Mouse (Mus musculus) ES-E14 (cell line): ENCODE measurements around the gene Rps29. TPM values are rescaled to one million over a fixed set of nuclear protein-coding genes. Genes with fewer than 3 reads are reported as not detected.

Experiments
- DNase-seq: peaks from one replicate; pipeline ENCODE4 v3.0.0-alpha.2; 2013; ENCODE audit warnings: low read depth, low spot score
- H3K27ac ChIP-seq: 2 replicates; pipeline ENCODE4 v1.5.1; 2012; ENCODE audit warnings: low read depth, mild to moderate bottlenecking, low read length, moderate library complexity, mixed read lengths; ENCODE audit not compliant: poor library complexity, insufficient read depth, severe bottlenecking
- H3K36me3 ChIP-seq: 2 replicates; pipeline ENCODE4 v1.6.1; 2012; ENCODE audit warnings: mild to moderate bottlenecking, low read length, moderate library complexity, mixed read lengths; ENCODE audit not compliant: control insufficient read depth, poor library complexity, insufficient read depth, severe bottlenecking
- H3K4me1 ChIP-seq, 2 experiments: fragments of 150-350 bp in 1 of 2; sonication (generic) in 1 of 2; 2 replicates each; pipeline ENCODE4 v1.6.1; 2012; ENCODE audit warnings: low read length in 2 of 2, mild to moderate bottlenecking in 1 of 2, mixed read lengths in 1 of 2; ENCODE audit not compliant: control insufficient read depth in 2 of 2, insufficient read depth in 2 of 2, poor library complexity in 1 of 2
- H3K4me3 ChIP-seq, 2 experiments: fragments of 150-350 bp in 1 of 2; sonication (generic) in 1 of 2; 2 replicates each; pipeline ENCODE4 v1.5.1; 2012; ENCODE audit warnings: low read length in 2 of 2, low read depth in 1 of 2, mild to moderate bottlenecking in 1 of 2, mixed read lengths in 1 of 2; ENCODE audit not compliant: insufficient read depth in 1 of 2, poor library complexity in 1 of 2, severe bottlenecking in 1 of 2
- H3K9ac ChIP-seq: 2 replicates; pipeline ENCODE4 v1.6.1; 2012; ENCODE audit warnings: low read depth, mild to moderate bottlenecking, low read length, mixed read lengths; ENCODE audit not compliant: poor library complexity, insufficient read depth, severe bottlenecking
- H3K9me3 ChIP-seq: fragments of 150-350 bp; sonication (generic); 2 replicates; pipeline ENCODE4 v1.6.1; 2012; ENCODE audit warnings: low read depth, mild to moderate bottlenecking, low read length; ENCODE audit not compliant: control insufficient read depth, insufficient read depth
- CHD2 ChIP-seq: IDR thresholded peaks from 2 replicates; pipeline ENCODE4 v1.6.1; 2014; ENCODE audit warnings: mild to moderate bottlenecking, low read depth, low read length, inconsistent platforms
- HCFC1 ChIP-seq: IDR thresholded peaks from 2 replicates; pipeline ENCODE4 v1.6.1; 2012; ENCODE audit warnings: low read length, inconsistent platforms, borderline replicate concordance; ENCODE audit not compliant: insufficient read depth
- MAFK ChIP-seq: IDR thresholded peaks from 2 replicates; pipeline ENCODE4 v1.6.1; 2014; ENCODE audit warnings: mild to moderate bottlenecking, low read depth, low read length, inconsistent platforms; ENCODE audit not compliant: insufficient read depth
- ZC3H11A ChIP-seq: IDR thresholded peaks from 2 replicates; pipeline ENCODE4 v1.6.1; 2012; ENCODE audit warnings: low read depth, mild to moderate bottlenecking, inconsistent platforms, low read length, borderline replicate concordance
- ZNF384 ChIP-seq: IDR thresholded peaks from 2 replicates; pipeline ENCODE4 v1.6.1; 2012; ENCODE audit warnings: low read depth, low read length, inconsistent platforms
- in situ Hi-C, 2 experiments: fragments of 600-800 bp; cut with MboI; formaldehyde crosslinking; loops; one replicate each; pipeline ENCODE4 v1.15.1; 2025; ENCODE audit warnings: low sequenced_read_pairs in 2 of 2, inconsistent platforms in 1 of 2; ENCODE audit not compliant: unreplicated experiment in 2 of 2
- total RNA-seq: library from RNA; depleted of rRNA; stranded (reverse); fragments of 300-350 nt; gene quantifications from 2 replicates; pipeline ENCODE4 v1.2.3, GENCODE M21; 2012

Gene Rps29
- total RNA-seq, 1 experiment: 5,422 TPM

GRCm38 (mm10) chr12:69190074-69190473, 31.1 kb upstream of the Rps29 start:
- no peak for DNase-seq
- Histone ChIP-seq H3K4me3 (no peak overlapping the region), H3K9me3 (no peaks in the 10 kb centered on the region), H3K4me1 (peaks cover 0 to 3% of the 10 kb centered on the region in 2 experiments; a peak in 1 of 4 replicates), H3K36me3 (peaks cover 9% of the 10 kb centered on the region; the same call in 1 of the 2 replicates), H3K27ac (no peak overlapping the region), H3K9ac (no peak overlapping the region)
- in situ Hi-C loops: no loop called here
- TF ChIP-seq MAFK: no peak
- no peak for TF ChIP-seq HCFC1
- TF ChIP-seq ZC3H11A: no peak
- no peak for TF ChIP-seq ZNF384
- no peak for TF ChIP-seq CHD2

- no peak for DNase-seq
- TF ChIP-seq MAFK (no peak), ZC3H11A (no peak), CHD2 (no peak), ZNF384 (no peak), HCFC1 (no peak)
- no peak overlapping the region for H3K9ac ChIP-seq
- in situ Hi-C loops: no loop called here
- peaks cover 11% of the 10 kb centered on the region for H3K36me3 ChIP-seq
- H3K4me1 ChIP-seq: peaks cover 0 to 2% of the 10 kb centered on the region in 2 experiments; a peak in 1 of 4 replicates
- H3K27ac ChIP-seq: no peak overlapping the region
- no peak overlapping the region for H3K4me3 ChIP-seq
- H3K9me3 ChIP-seq: no peaks in the 10 kb centered on the region
These were observed 28.0 kb upstream of the Rps29 start for GRCm38 (mm10) chr12:69186811-69187471.

- H3K36me3 ChIP-seq: peaks cover 11% of the 10 kb centered on the region
- DNase-seq: no peak
- no peak for TF ChIP-seq ZC3H11A
- no peak for TF ChIP-seq CHD2
These were observed 26.4 kb upstream of the Rps29 start for GRCm38 (mm10) chr12:69185371-69185770.

GRCm38 (mm10) chr12:69184342-69185295, 25.6 kb upstream of the Rps29 start:
- H3K4me1 ChIP-seq: peaks cover 2% of the 10 kb centered on the region in 2 experiments; a peak in 2 of 4 replicates
- no peak for DNase-seq
- TF ChIP-seq MAFK (no peak), ZC3H11A (no peak), CHD2 (no peak), HCFC1 (no peak), ZNF384 (no peak)
- peaks cover 9% of the 10 kb centered on the region for H3K36me3 ChIP-seq
- H3K9me3 ChIP-seq: no peaks in the 10 kb centered on the region
- peak overlapping the region; percentile 92 to 97 for H3K4me3 ChIP-seq
- H3K27ac ChIP-seq: peak overlapping the region; percentile 54
- peak overlapping the region; percentile 91 for H3K9ac ChIP-seq
- in situ Hi-C loops: no loop called here

More at GRCm38 (mm10) chr12:69185371-69185770, 26.4 kb upstream of the Rps29 start:
- Histone ChIP-seq H3K4me3 (peak overlapping the region; percentile 92 to 97), H3K27ac (no peak overlapping the region), H3K9me3 (no peaks in the 10 kb centered on the region), H3K4me1 (peaks cover 0 to 2% of the 10 kb centered on the region in 2 experiments; a peak in 1 of 4 replicates), H3K9ac (peak overlapping the region; percentile 91; the same call in 1 of the 2 replicates)
- in situ Hi-C loops: no loop called here
